Mouse (Mus musculus): ENCODE results near the gene Psmc3ip.

GRCm38 (mm10) chr11:101062165-101062884 lies 32.9 kb downstream of the Psmc3ip start:
- TF ChIP-seq CTCF (IDR thresholded peaks at IDR 0.05; ENCODE audit: low read depth) = peak; percentile 58
- TF ChIP-seq EP300 (IDR thresholded peaks at IDR 0.05; ENCODE audit: low read depth) = no peak

All from liver, embryonic 14.5 days (tissue).